26 mouse cellular contexts compared by ENCODE assay signal in genomic region chr19:9924769-9925272, GRCm38 (mm10). TPM values are rescaled to one million over a fixed set of nuclear protein-coding genes. Genes with fewer than 3 reads are reported as not detected.
DNase-seq lines count a peak whose midpoint lies in the region; ATAC-seq and TF ChIP-seq lines count a peak whose summit lies in the region.
"Had no signal": no experiment of that assay in that cellular context is flagged by ENCODE, and none has a peak within 500 bp of the region (broad histone marks: within the 10 kb centered on the region; RNA-seq: fewer than 3 reads in every experiment).

No protein-coding gene starts in this region.

- peak; percentile 17; the same call in 1 of the 2 replicates for ATAC-seq in intestine, embryonic 16.5 days
- ATAC-seq: activated CD4-positive, CD25-positive, alpha-beta regulatory T cell, adult 4 months; midbrain, embryonic 15.5 days had no signal

- H3K4me3 ChIP-seq in E14TG2a.4 (replicated peaks; ENCODE audit: low read length): peak overlapping the region; percentile 35
- H3K4me3 ChIP-seq in intestine, embryonic 16.5 days (ENCODE audit: low read length): no peak overlapping the region
- H3K4me3 ChIP-seq: embryonic facial prominence, embryonic 13.5 days; erythroblast, embryonic 14.5 days; forebrain, embryonic 12.5 days; hindbrain, embryonic 12.5 days; left cerebral cortex, adult 2 months; limb, embryonic 15.5 days; midbrain, embryonic 15.5 days; neural tube, embryonic 12.5 days had no signal

- DNase-seq in kidney, adult 8-10 months: peak; percentile 57 to 65
- no peak for DNase-seq in kidney, postnatal 4 days
- peak; percentile 28 to 78 for DNase-seq in kidney, postnatal 25 days
- no peak for DNase-seq in layer of hippocampus, postnatal 10 days (ENCODE audit: low spot score in 2 of 2)
- DNase-seq in layer of hippocampus, adult 18-20 months (ENCODE audit: low spot score in 2 of 2): no peak
- DNase-seq: adrenal gland, postnatal 10 days; cerebellum, adult 2 months; cerebellum, postnatal 25 days; embryo, embryonic 11 days; gastrocnemius, postnatal 25 days; left cerebral cortex, postnatal 4 days; retina, postnatal 1 day; right cerebral cortex, postnatal 25 days; thymus, postnatal 36 days had no signal

- peaks cover 7% of the 10 kb centered on the region; the same call in 1 of the 2 replicates for H3K27me3 ChIP-seq in E14TG2a.4 (ENCODE audit: insufficient read depth, low read length)
- H3K27me3 ChIP-seq in intestine, embryonic 16.5 days (replicated peaks; ENCODE audit: control insufficient read depth, insufficient read depth, low read length): no peaks in the 10 kb centered on the region
- H3K27me3 ChIP-seq: embryonic facial prominence, embryonic 13.5 days; forebrain, embryonic 12.5 days; hindbrain, embryonic 12.5 days; limb, embryonic 15.5 days; midbrain, embryonic 15.5 days; neural tube, embryonic 12.5 days had no signal

- H3K9me3 ChIP-seq in E14TG2a.4 (ENCODE audit: low read length): no peaks in the 10 kb centered on the region
- no peaks in the 10 kb centered on the region for H3K9me3 ChIP-seq in intestine, embryonic 16.5 days (ENCODE audit: control insufficient read depth, low read length)
- H3K9me3 ChIP-seq: embryonic facial prominence, embryonic 13.5 days; forebrain, embryonic 12.5 days; hindbrain, embryonic 12.5 days; limb, embryonic 15.5 days; midbrain, embryonic 15.5 days; neural tube, embryonic 12.5 days had no signal

- H3K27ac ChIP-seq in intestine, embryonic 16.5 days (ENCODE audit: low read length): peak overlapping the region; percentile 13; the same call in 1 of the 2 replicates
- H3K27ac ChIP-seq: embryonic facial prominence, embryonic 13.5 days; forebrain, embryonic 12.5 days; hindbrain, embryonic 12.5 days; left cerebral cortex, adult 2 months; limb, embryonic 15.5 days; macrophage; midbrain, embryonic 15.5 days; neural tube, embryonic 12.5 days had no signal

- H3K4me2 ChIP-seq in intestine, embryonic 16.5 days (ENCODE audit: low read depth, low read length): no peak overlapping the region
- H3K4me2 ChIP-seq: embryonic facial prominence, embryonic 13.5 days; forebrain, embryonic 12.5 days; hindbrain, embryonic 12.5 days; limb, embryonic 15.5 days; midbrain, embryonic 15.5 days; neural tube, embryonic 12.5 days had no signal

- WGBS in intestine, embryonic 16.5 days: 64% methylated on average over 8 of the region's 8 CpGs

- TF ChIP-seq CTCF in E14TG2a.4 (conservative IDR thresholded peaks at IDR 0.05; ENCODE audit: low read length): no peak

- peak overlapping the region; percentile 18 for H3K9ac ChIP-seq in intestine, embryonic 16.5 days (ENCODE audit: low read depth, low read length)
- H3K9ac ChIP-seq: embryonic facial prominence, embryonic 13.5 days; forebrain, embryonic 12.5 days; hindbrain, embryonic 12.5 days; limb, embryonic 15.5 days; midbrain, embryonic 15.5 days; neural tube, embryonic 12.5 days had no signal

- H3K4me1 ChIP-seq in E14TG2a.4 (replicated peaks; ENCODE audit: low read depth, low read length): peaks cover 50% of the 10 kb centered on the region
- peaks cover 10% of the 10 kb centered on the region; the same call in 1 of the 2 replicates for H3K4me1 ChIP-seq in intestine, embryonic 16.5 days (ENCODE audit: control insufficient read depth, insufficient read depth, low read length)
- H3K4me1 ChIP-seq: neural tube, embryonic 12.5 days had no signal

- no peaks in the 10 kb centered on the region for H3K36me3 ChIP-seq in E14TG2a.4 (ENCODE audit: insufficient read depth, low read length)
- no peaks in the 10 kb centered on the region for H3K36me3 ChIP-seq in intestine, embryonic 16.5 days (ENCODE audit: control insufficient read depth, insufficient read depth, low read length)
- H3K36me3 ChIP-seq: embryonic facial prominence, embryonic 13.5 days; forebrain, embryonic 12.5 days; hindbrain, embryonic 12.5 days; limb, embryonic 15.5 days; midbrain, embryonic 15.5 days; neural tube, embryonic 12.5 days had no signal

RNA-seq across cellular contexts. Expression of gene Incenp, which starts 25.5 kb away (rescaled TPM):
- 63.8 and 64.4 TPM in 2 replicates for polyA plus RNA-seq in intestine, embryonic 16.5 days (2015; fragmentation: Nextera tagmentation; extraction: Ambion mirVana)
- 10 to 100 TPM; 16.1 to 25.7 TPM for total RNA-seq in layer of hippocampus, postnatal 10 days (2021)
- 10 to 100 TPM; 11.2 to 12.7 TPM for total RNA-seq in layer of hippocampus, adult 18-20 months (2021)

RNA-seq across cellular contexts. Expression of gene Fth1, which starts 55.6 kb away (rescaled TPM):
- 2,278 and 2,351 TPM in 2 replicates for polyA plus RNA-seq in intestine, embryonic 16.5 days (2015; fragmentation: Nextera tagmentation; extraction: Ambion mirVana)
- 1,000 to 10,000 TPM; 2,066 to 2,109 TPM for total RNA-seq in layer of hippocampus, postnatal 10 days (2021)
- 1,000 to 10,000 TPM; 3,571 to 3,745 TPM for total RNA-seq in layer of hippocampus, adult 18-20 months (2021)

Comparison
In these comparisons a context has a peak if more than half of its experiments do, and no peak if none do; other contexts are left out.
1. DNase-seq: peak in kidney, adult 8-10 months (2 of 2) and kidney, postnatal 25 days (2 of 2); none in kidney, postnatal 4 days (0 of 2), layer of hippocampus, postnatal 10 days (0 of 2) and layer of hippocampus, adult 18-20 months (0 of 2).